Mouse (Mus musculus) limb, embryonic 14.5 days (tissue): Measurements from ENCODE around the gene Ehd2. TPM values are rescaled to one million over a fixed set of nuclear protein-coding genes. Genes with fewer than 3 reads are reported as not detected.

Source experiments
- ATAC-seq: fragments of 200-750 bp; cut with Nextera tagmentation; 2 replicates; pipeline ENCODE4 v1.8.0; 2017; ENCODE audit warnings: low read depth, moderate number of reproducible peaks, moderate TSS enrichment; ENCODE audit not compliant: low FRiP score
- DNase-seq: peaks from one replicate; pipeline ENCODE4 v3.0.0-alpha.2; 2015; ENCODE audit warnings: low spot score
- H3K27ac ChIP-seq: fragments of 300-500 bp; sonication (generic); replicated peaks from 2 replicates; pipeline ENCODE4 v1.5.1; 2014; ENCODE audit warnings: low read depth, mild to moderate bottlenecking, low read length, moderate library complexity, mixed read lengths
- H3K27me3 ChIP-seq: fragments of 300-500 bp; sonication (generic); 2 replicates; pipeline ENCODE4 v1.6.1; 2014; ENCODE audit warnings: low read length, mixed read lengths; ENCODE audit not compliant: control insufficient read depth, insufficient read depth
- H3K36me3 ChIP-seq: fragments of 300-500 bp; sonication (generic); 2 replicates; pipeline ENCODE4 v1.6.1; 2014; ENCODE audit warnings: mild to moderate bottlenecking, low read length, moderate library complexity, mixed read lengths; ENCODE audit not compliant: control insufficient read depth, insufficient read depth
- H3K4me1 ChIP-seq: fragments of 300-500 bp; sonication (generic); 2 replicates; pipeline ENCODE4 v1.6.1; 2014; ENCODE audit warnings: antibody characterized with exemption, low read length, mixed read lengths; ENCODE audit not compliant: control insufficient read depth, insufficient read depth
- H3K4me2 ChIP-seq: fragments of 300-500 bp; sonication (generic); replicated peaks from 2 replicates; pipeline ENCODE4 v1.6.1; 2014; ENCODE audit warnings: low read depth, mild to moderate bottlenecking, low read length, moderate library complexity; ENCODE audit not compliant: severe bottlenecking
- H3K4me3 ChIP-seq: fragments of 300-500 bp; sonication (generic); replicated peaks from 2 replicates; pipeline ENCODE4 v1.5.1; 2014; ENCODE audit warnings: low read length
- H3K9ac ChIP-seq: fragments of 300-500 bp; sonication (generic); 2 replicates; pipeline ENCODE4 v1.6.1; 2014; ENCODE audit warnings: mild to moderate bottlenecking, low read depth, low read length, moderate library complexity; ENCODE audit not compliant: severe bottlenecking
- H3K9me3 ChIP-seq: fragments of 300-500 bp; sonication (generic); 2 replicates; pipeline ENCODE4 v1.6.1; 2016; ENCODE audit warnings: low read length; ENCODE audit not compliant: control insufficient read depth
- POLR2A ChIP-seq: fragments of 200-500 bp; IDR thresholded peaks from 2 replicates; pipeline ENCODE4 v1.8.0; 2012; ENCODE audit warnings: inconsistent platforms, mild to moderate bottlenecking, moderate library complexity, borderline replicate concordance; ENCODE audit not compliant: insufficient read depth, insufficient read length; ENCODE audit errors: extremely low read depth
- WGBS: fragments of 180-500 bp; shearing (Covaris S2); extraction: QIAGEN DNeasy Blood & Tissue Kit; methylation state at CpG from one replicate; pipeline ENCODE4 v1.1.7; 2014; 5-methylcytosine and 5-hydroxymethylcytosine counted together
- polyA plus RNA-seq, 2 experiments: library from polyadenylated mRNA; depleted of rRNA in 1 of 2; stranded (reverse) in 1 of 2; unstranded in 1 of 2; fragments of >200 nt; fragmentation: Nextera tagmentation in 1 of 2; extraction: Ambion mirVana in 1 of 2; gene quantifications; 2 replicates each; pipeline versions ENCODE4 v1.2.1 to v1.2.3; 2012 to 2014

Ehd2 gene
- polyA plus RNA-seq, 2 experiments: 47.6 to 49.3 TPM

DNA sequence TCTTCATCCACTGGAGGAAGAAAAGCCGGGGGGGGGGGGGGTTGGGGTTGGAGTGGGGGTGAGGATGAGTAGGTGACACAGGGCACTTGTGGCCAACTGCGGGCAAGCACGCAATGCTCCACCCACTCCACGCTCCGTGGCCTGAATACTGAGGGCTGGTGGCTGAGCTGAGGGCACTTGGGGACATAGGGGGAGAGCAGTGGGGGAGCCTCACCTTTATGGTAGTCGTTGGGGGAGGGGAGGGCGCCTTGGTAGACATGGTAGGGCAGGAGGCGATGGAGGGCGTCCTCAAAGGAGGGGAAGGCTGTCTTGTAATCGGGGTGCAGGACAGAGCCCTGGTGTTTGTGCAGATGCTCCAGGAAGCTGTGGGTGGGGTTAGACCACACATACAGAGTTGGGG, 8.1 kb upstream of the Ehd2 start:
- no peak overlapping the region for H3K27ac ChIP-seq
- ATAC-seq (no peak), DNase-seq (no peak)
- WGBS: 94% methylated on average over 9 of the region's 10 CpGs
- peaks cover 71% of the 10 kb centered on the region for H3K36me3 ChIP-seq
- H3K9me3 ChIP-seq: no peaks in the 10 kb centered on the region
- TF ChIP-seq POLR2A: no peak
- H3K4me2 ChIP-seq: no peak overlapping the region
- no peaks in the 10 kb centered on the region for H3K27me3 ChIP-seq
- no peaks in the 10 kb centered on the region for H3K4me1 ChIP-seq
- no peak overlapping the region for H3K9ac ChIP-seq
- H3K4me3 ChIP-seq: no peak overlapping the region

- Histone ChIP-seq H3K9me3 (no peaks in the 10 kb centered on the region), H3K4me1 (no peaks in the 10 kb centered on the region), H3K36me3 (peaks cover 66% of the 10 kb centered on the region), H3K27me3 (no peaks in the 10 kb centered on the region), H3K4me3 (no peak overlapping the region), H3K4me2 (no peak overlapping the region), H3K27ac (no peak overlapping the region), H3K9ac (no peak overlapping the region)
- 52% methylated on average over 5 of the region's 5 CpGs for WGBS
- ATAC-seq: no peak; the same call in 1 of the 2 replicates
- no peak for DNase-seq
- no peak for TF ChIP-seq POLR2A
These were observed 7.3 kb upstream of the Ehd2 start for GRCm38 (mm10) chr7:15974712-15975111.

DNA sequence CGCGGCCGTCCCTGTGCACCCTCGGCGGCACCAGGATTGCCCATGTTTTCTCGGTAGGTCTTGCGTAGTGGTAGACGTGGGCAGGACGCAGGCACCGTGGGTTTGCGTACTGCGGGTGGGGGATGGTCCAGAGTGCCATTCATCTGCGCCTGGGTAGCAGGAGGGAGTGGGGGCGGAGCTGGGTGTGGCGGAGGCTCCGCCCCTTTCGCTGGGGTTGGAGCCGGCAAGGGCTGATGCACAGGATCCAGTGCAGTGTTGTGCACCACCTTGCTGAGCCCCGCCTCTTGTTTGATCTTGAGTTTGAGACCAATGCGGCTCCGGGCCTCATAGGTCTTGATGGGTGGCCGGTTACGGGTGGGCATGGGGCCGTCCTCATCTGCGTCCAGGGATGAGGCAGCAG, 4.9 kb upstream of the Ehd2 start:
- no peak for ATAC-seq
- Histone ChIP-seq H3K27me3 (no peaks in the 10 kb centered on the region), H3K4me1 (no peaks in the 10 kb centered on the region), H3K9me3 (no peaks in the 10 kb centered on the region), H3K4me2 (no peak overlapping the region), H3K9ac (no peak overlapping the region), H3K27ac (no peak overlapping the region), H3K4me3 (no peak overlapping the region), H3K36me3 (peaks cover 54% of the 10 kb centered on the region)
- TF ChIP-seq POLR2A: no peak
- WGBS: 66% methylated on average over 25 of the region's 25 CpGs
- DNase-seq: no peak

DNA sequence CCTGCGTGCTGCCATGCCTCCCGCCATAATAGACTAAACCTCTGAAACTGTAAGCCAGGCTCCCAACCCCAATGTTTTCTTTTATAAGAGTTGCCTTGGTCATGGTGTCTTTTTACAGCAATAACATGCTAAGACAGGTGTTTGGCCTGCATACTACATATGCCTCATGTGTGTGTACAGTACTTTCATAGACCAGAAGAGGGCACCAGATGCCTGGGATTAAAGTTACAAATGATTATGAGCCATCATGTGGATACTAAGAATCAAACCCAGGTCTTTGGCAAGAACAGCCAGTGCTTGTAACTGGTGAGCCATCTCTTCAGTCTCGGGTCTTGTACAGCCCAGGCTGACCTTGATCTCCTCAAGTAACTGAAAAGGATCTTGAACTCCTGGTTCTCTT, 2.3 kb upstream of the Ehd2 start:
- Histone ChIP-seq H3K4me1 (no peaks in the 10 kb centered on the region), H3K4me2 (no peak overlapping the region), H3K4me3 (no peak overlapping the region), H3K36me3 (peaks cover 35% of the 10 kb centered on the region), H3K27me3 (no peaks in the 10 kb centered on the region), H3K9me3 (no peaks in the 10 kb centered on the region), H3K9ac (no peak overlapping the region), H3K27ac (no peak overlapping the region)
- ATAC-seq: no peak
- WGBS: 79% methylated on average over 3 of the region's 3 CpGs
- DNase-seq: no peak
- no peak for TF ChIP-seq POLR2A

DNA sequence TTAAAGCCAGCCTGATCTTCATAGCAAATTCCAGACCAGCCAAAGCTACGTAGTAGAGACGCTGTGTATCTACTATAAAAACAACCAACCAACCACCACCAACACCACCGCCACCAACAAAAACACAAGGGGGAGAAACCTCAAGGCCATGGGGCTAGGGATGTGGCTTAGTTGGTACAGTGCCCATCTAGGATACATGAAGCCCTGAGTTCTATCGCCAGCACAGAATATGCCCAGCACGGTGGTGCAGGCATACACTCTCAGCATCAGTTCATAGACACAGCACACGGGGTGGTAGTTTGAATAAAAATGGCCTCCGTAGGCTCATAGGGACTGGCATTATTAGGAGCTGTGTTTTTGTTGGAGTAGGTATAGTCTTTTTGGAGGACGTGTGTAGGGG, 955 bp upstream of the Ehd2 start:
- 88% methylated on average over 8 of the region's 8 CpGs for WGBS
- Histone ChIP-seq H3K27me3 (no peaks in the 10 kb centered on the region), H3K4me1 (peaks cover 3% of the 10 kb centered on the region), H3K27ac (no peak overlapping the region), H3K9ac (no peak overlapping the region), H3K4me3 (no peak overlapping the region), H3K36me3 (peaks cover 22% of the 10 kb centered on the region), H3K9me3 (no peaks in the 10 kb centered on the region), H3K4me2 (no peak overlapping the region)
- ATAC-seq (no peak), DNase-seq (no peak)
- no peak for TF ChIP-seq POLR2A

GRCm38 (mm10) chr7:15966489-15966888, 878 bp downstream of the Ehd2 start:
- H3K36me3 ChIP-seq: peaks cover 3% of the 10 kb centered on the region
- ATAC-seq: no peak
- no peak for DNase-seq
- no peaks in the 10 kb centered on the region for H3K27me3 ChIP-seq
- no peaks in the 10 kb centered on the region for H3K9me3 ChIP-seq
- H3K27ac ChIP-seq: no peak overlapping the region
- peaks cover 22% of the 10 kb centered on the region for H3K4me1 ChIP-seq
- peak overlapping the region; percentile 64; the same call in 1 of the 2 replicates for H3K9ac ChIP-seq
- TF ChIP-seq POLR2A: no peak
- WGBS: 67% methylated on average over 3 of the region's 3 CpGs
- peak overlapping the region; percentile 48 for H3K4me3 ChIP-seq
- peak overlapping the region; percentile 61 for H3K4me2 ChIP-seq
